Mouse (Mus musculus): ENCODE results near the gene Cobll1. TPM values are rescaled to one million over a fixed set of nuclear protein-coding genes. Genes with fewer than 3 reads are reported as not detected.

The Cobll1 gene
- polyA plus RNA-seq (2015; fragmentation: Nextera tagmentation; extraction: Ambion mirVana) = 3.3 and 3.8 TPM in 2 replicates

GRCm38 (mm10) chr2:65238964-65239570 is at the start of gene Cobll1:
Gene Cobll1, minus strand, starts transcription at chr2:65239403.
- peaks cover 19% of the 10 kb centered on the region; the same call in 1 of the 2 replicates for H3K4me1 ChIP-seq (replicated peaks; ENCODE audit: control insufficient read depth, insufficient read depth, low read length)
- H3K36me3 ChIP-seq (ENCODE audit: control insufficient read depth, insufficient read depth) = no peaks in the 10 kb centered on the region
- ATAC-seq = no peak; the same call in 1 of the 2 replicates
- H3K27ac ChIP-seq (ENCODE audit: low read length) = no peak within 1 kb of the TSS
- peaks cover 3% of the 10 kb centered on the region; the same call in 1 of the 2 replicates for H3K27me3 ChIP-seq (replicated peaks; ENCODE audit: control insufficient read depth, insufficient read depth, low read length)
- H3K9me3 ChIP-seq (ENCODE audit: control insufficient read depth, low read length) = no peaks in the 10 kb centered on the region
- under 1% methylated on average over 36 of the region's 37 CpGs for WGBS
- H3K4me2 ChIP-seq (ENCODE audit: low read length) = peak within 1 kb of the TSS; percentile 98
- H3K9ac ChIP-seq (replicated peaks; ENCODE audit: low read depth, low read length) = peak within 1 kb of the TSS; percentile 53
- H3K4me3 ChIP-seq (replicated peaks; ENCODE audit: low read length) = peak within 1 kb of the TSS; percentile 67

GRCm38 (mm10) chr2:65288696-65289095 is 49.5 kb upstream of the Cobll1 start:
- ATAC-seq = no peak
- Histone ChIP-seq H3K9me3 (ENCODE audit: control insufficient read depth, low read length) (no peaks in the 10 kb centered on the region), H3K4me1 (replicated peaks; ENCODE audit: control insufficient read depth, insufficient read depth, low read length) (peaks cover 4% of the 10 kb centered on the region; the same call in 1 of the 2 replicates), H3K27me3 (replicated peaks; ENCODE audit: control insufficient read depth, insufficient read depth, low read length) (no peaks in the 10 kb centered on the region), H3K4me2 (ENCODE audit: low read length) (no peak overlapping the region), H3K4me3 (replicated peaks; ENCODE audit: low read length) (no peak overlapping the region), H3K36me3 (ENCODE audit: control insufficient read depth, insufficient read depth) (no peaks in the 10 kb centered on the region), H3K9ac (replicated peaks; ENCODE audit: low read depth, low read length) (no peak overlapping the region), H3K27ac (ENCODE audit: low read length) (no peak overlapping the region)
- WGBS = 70% methylated on average over 1 of the region's 1 CpGs

DNA sequence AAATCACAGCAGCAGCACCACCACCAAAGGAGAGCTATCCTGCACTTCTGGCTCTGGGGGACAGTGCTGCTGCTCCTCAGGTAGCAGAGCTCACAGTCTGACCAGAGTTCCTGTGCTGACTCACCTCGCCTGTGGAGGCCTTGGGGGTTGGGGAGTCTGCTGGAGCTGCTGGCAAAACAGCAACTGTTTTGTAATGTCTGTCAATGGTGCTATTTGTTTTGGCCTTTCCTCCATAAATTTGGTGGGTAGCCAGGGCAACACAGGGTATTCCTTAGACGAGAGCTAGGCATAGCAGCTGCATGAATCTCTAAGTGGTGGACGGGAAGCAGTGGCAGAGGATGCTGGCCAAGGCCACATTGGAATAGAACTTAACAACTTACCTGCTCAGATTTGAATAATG is 46.2 kb upstream of the Cobll1 start:
- Histone ChIP-seq H3K4me2 (ENCODE audit: low read length) (no peak overlapping the region), H3K27me3 (replicated peaks; ENCODE audit: control insufficient read depth, insufficient read depth, low read length) (no peaks in the 10 kb centered on the region), H3K9ac (replicated peaks; ENCODE audit: low read depth, low read length) (no peak overlapping the region), H3K4me3 (replicated peaks; ENCODE audit: low read length) (no peak overlapping the region), H3K9me3 (ENCODE audit: control insufficient read depth, low read length) (no peaks in the 10 kb centered on the region), H3K4me1 (replicated peaks; ENCODE audit: control insufficient read depth, insufficient read depth, low read length) (peaks cover 4% of the 10 kb centered on the region; the same call in 1 of the 2 replicates), H3K36me3 (ENCODE audit: control insufficient read depth, insufficient read depth) (no peaks in the 10 kb centered on the region), H3K27ac (ENCODE audit: low read length) (no peak overlapping the region)
- 26% methylated on average over 3 of the region's 3 CpGs for WGBS
- peak; percentile 43; the same call in 1 of the 2 replicates for ATAC-seq

GRCm38 (mm10) chr2:65282979-65283378 is 43.8 kb upstream of the Cobll1 start:
- Histone ChIP-seq H3K9me3 (ENCODE audit: control insufficient read depth, low read length) (no peaks in the 10 kb centered on the region), H3K27ac (ENCODE audit: low read length) (no peak overlapping the region), H3K27me3 (replicated peaks; ENCODE audit: control insufficient read depth, insufficient read depth, low read length) (no peaks in the 10 kb centered on the region), H3K36me3 (ENCODE audit: control insufficient read depth, insufficient read depth) (no peaks in the 10 kb centered on the region), H3K4me2 (ENCODE audit: low read length) (no peak overlapping the region), H3K4me3 (replicated peaks; ENCODE audit: low read length) (no peak overlapping the region), H3K4me1 (replicated peaks; ENCODE audit: control insufficient read depth, insufficient read depth, low read length) (peaks cover 4% of the 10 kb centered on the region; the same call in 1 of the 2 replicates), H3K9ac (replicated peaks; ENCODE audit: low read depth, low read length) (no peak overlapping the region)
- no peak for ATAC-seq
- 92% methylated on average over 6 of the region's 6 CpGs for WGBS

DNA sequence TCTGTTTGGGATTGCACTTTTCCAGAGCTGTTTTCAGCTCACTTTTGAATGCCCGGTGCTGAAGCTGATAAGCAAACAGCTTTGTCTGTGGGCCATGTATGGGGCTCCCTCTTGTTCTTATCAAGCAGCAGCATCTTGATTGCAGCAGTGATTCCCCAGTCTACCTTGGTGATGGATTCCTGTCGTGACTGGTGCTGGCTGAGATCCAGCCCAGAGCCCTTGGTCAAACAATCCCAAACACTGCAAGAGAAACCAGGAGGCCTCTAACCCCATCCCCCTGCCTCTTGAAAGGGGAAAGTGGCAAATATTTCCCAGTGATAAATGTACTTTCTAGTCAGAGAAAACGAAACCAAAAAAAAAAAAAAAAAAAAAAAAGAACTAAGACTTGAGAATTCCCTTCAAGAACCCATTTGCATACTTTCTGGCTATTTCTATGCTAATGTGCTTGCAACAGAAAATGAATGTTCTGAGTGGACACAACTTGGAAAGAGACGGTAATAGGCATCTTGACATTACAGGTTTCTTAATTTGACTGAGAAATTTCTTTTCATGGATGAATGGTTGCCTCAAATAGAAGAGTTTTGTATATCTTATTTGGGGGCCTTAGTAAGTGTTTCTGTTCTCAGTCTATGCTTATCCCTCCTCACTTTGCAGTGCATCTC is 40.0 kb upstream of the Cobll1 start:
- Histone ChIP-seq H3K4me1 (replicated peaks; ENCODE audit: control insufficient read depth, insufficient read depth, low read length) (0 out of 2 replicates have a peak, but pooled peaks cover 3% of the 10 kb centered on the region), H3K27ac (ENCODE audit: low read length) (no peak overlapping the region), H3K4me2 (ENCODE audit: low read length) (no peak overlapping the region), H3K9me3 (ENCODE audit: control insufficient read depth, low read length) (no peaks in the 10 kb centered on the region), H3K4me3 (replicated peaks; ENCODE audit: low read length) (no peak overlapping the region), H3K9ac (replicated peaks; ENCODE audit: low read depth, low read length) (no peak overlapping the region), H3K27me3 (replicated peaks; ENCODE audit: control insufficient read depth, insufficient read depth, low read length) (no peaks in the 10 kb centered on the region), H3K36me3 (ENCODE audit: control insufficient read depth, insufficient read depth) (no peaks in the 10 kb centered on the region)
- WGBS = 23% methylated on average over 4 of the region's 4 CpGs
- ATAC-seq = no peak

- no peak overlapping the region for H3K4me3 ChIP-seq (replicated peaks; ENCODE audit: low read length)
- no peaks in the 10 kb centered on the region for H3K9me3 ChIP-seq (ENCODE audit: control insufficient read depth, low read length)
- no peaks in the 10 kb centered on the region for H3K27me3 ChIP-seq (replicated peaks; ENCODE audit: control insufficient read depth, insufficient read depth, low read length)
- H3K27ac ChIP-seq (ENCODE audit: low read length) = no peak overlapping the region
- H3K4me2 ChIP-seq (ENCODE audit: low read length) = no peak overlapping the region
- H3K4me1 ChIP-seq (replicated peaks; ENCODE audit: control insufficient read depth, insufficient read depth, low read length) = 0 out of 2 replicates have a peak, but pooled peaks cover 3% of the 10 kb centered on the region
- 11% methylated on average over 6 of the region's 6 CpGs for WGBS
- H3K9ac ChIP-seq (replicated peaks; ENCODE audit: low read depth, low read length) = no peak overlapping the region
- peak; percentile 92 for ATAC-seq
- H3K36me3 ChIP-seq (ENCODE audit: control insufficient read depth, insufficient read depth) = no peaks in the 10 kb centered on the region
Measured at GRCm38 (mm10) chr2:65275443-65276061, 36.3 kb upstream of the Cobll1 start.

GRCm38 (mm10) chr2:65273910-65274309 is 34.7 kb upstream of the Cobll1 start:
- no peaks in the 10 kb centered on the region for H3K9me3 ChIP-seq (ENCODE audit: control insufficient read depth, low read length)
- ATAC-seq = no peak
- no peaks in the 10 kb centered on the region for H3K36me3 ChIP-seq (ENCODE audit: control insufficient read depth, insufficient read depth)
- H3K27me3 ChIP-seq (replicated peaks; ENCODE audit: control insufficient read depth, insufficient read depth, low read length) = no peaks in the 10 kb centered on the region
- no peak overlapping the region for H3K4me3 ChIP-seq (replicated peaks; ENCODE audit: low read length)
- no peak overlapping the region for H3K27ac ChIP-seq (ENCODE audit: low read length)
- 0 out of 2 replicates have a peak, but pooled peaks cover 3% of the 10 kb centered on the region for H3K4me1 ChIP-seq (replicated peaks; ENCODE audit: control insufficient read depth, insufficient read depth, low read length)
- no peak overlapping the region for H3K4me2 ChIP-seq (ENCODE audit: low read length)
- WGBS = 42% methylated on average over 2 of the region's 2 CpGs
- no peak overlapping the region for H3K9ac ChIP-seq (replicated peaks; ENCODE audit: low read depth, low read length)

- 89% methylated on average over 6 of the region's 6 CpGs for WGBS
- no peaks in the 10 kb centered on the region for H3K9me3 ChIP-seq (ENCODE audit: control insufficient read depth, low read length)
- no peak for ATAC-seq
Measured at GRCm38 (mm10) chr2:65268731-65269130, 29.5 kb upstream of the Cobll1 start.

GRCm38 (mm10) chr2:65267834-65268233 is 28.6 kb upstream of the Cobll1 start:
- Histone ChIP-seq H3K27ac (ENCODE audit: low read length) (no peak overlapping the region), H3K27me3 (replicated peaks; ENCODE audit: control insufficient read depth, insufficient read depth, low read length) (no peaks in the 10 kb centered on the region), H3K4me2 (ENCODE audit: low read length) (no peak overlapping the region), H3K9me3 (ENCODE audit: control insufficient read depth, low read length) (no peaks in the 10 kb centered on the region), H3K9ac (replicated peaks; ENCODE audit: low read depth, low read length) (no peak overlapping the region), H3K4me1 (replicated peaks; ENCODE audit: control insufficient read depth, insufficient read depth, low read length) (no peaks in the 10 kb centered on the region), H3K36me3 (ENCODE audit: control insufficient read depth, insufficient read depth) (no peaks in the 10 kb centered on the region), H3K4me3 (replicated peaks; ENCODE audit: low read length) (no peak overlapping the region)
- WGBS = 10% methylated on average over 4 of the region's 4 CpGs
- peak; percentile 26; the same call in 1 of the 2 replicates for ATAC-seq

More at GRCm38 (mm10) chr2:65268731-65269130, 29.5 kb upstream of the Cobll1 start:
- no peak overlapping the region for H3K4me3 ChIP-seq (replicated peaks; ENCODE audit: low read length)
- H3K9ac ChIP-seq (replicated peaks; ENCODE audit: low read depth, low read length) = no peak overlapping the region
- no peaks in the 10 kb centered on the region for H3K36me3 ChIP-seq (ENCODE audit: control insufficient read depth, insufficient read depth)
- H3K4me2 ChIP-seq (ENCODE audit: low read length) = no peak overlapping the region
- no peaks in the 10 kb centered on the region for H3K4me1 ChIP-seq (replicated peaks; ENCODE audit: control insufficient read depth, insufficient read depth, low read length)
- no peak overlapping the region for H3K27ac ChIP-seq (ENCODE audit: low read length)
- no peaks in the 10 kb centered on the region for H3K27me3 ChIP-seq (replicated peaks; ENCODE audit: control insufficient read depth, insufficient read depth, low read length)
